Mouse (Mus musculus): ENCODE results near the gene Cacna2d3. TPM values are rescaled to one million over a fixed set of nuclear protein-coding genes. Genes with fewer than 3 reads are reported as not detected.

Gene Cacna2d3
- polyA plus RNA-seq, 1 experiment from 2014 or later, result 0.39 TPM

DNA sequence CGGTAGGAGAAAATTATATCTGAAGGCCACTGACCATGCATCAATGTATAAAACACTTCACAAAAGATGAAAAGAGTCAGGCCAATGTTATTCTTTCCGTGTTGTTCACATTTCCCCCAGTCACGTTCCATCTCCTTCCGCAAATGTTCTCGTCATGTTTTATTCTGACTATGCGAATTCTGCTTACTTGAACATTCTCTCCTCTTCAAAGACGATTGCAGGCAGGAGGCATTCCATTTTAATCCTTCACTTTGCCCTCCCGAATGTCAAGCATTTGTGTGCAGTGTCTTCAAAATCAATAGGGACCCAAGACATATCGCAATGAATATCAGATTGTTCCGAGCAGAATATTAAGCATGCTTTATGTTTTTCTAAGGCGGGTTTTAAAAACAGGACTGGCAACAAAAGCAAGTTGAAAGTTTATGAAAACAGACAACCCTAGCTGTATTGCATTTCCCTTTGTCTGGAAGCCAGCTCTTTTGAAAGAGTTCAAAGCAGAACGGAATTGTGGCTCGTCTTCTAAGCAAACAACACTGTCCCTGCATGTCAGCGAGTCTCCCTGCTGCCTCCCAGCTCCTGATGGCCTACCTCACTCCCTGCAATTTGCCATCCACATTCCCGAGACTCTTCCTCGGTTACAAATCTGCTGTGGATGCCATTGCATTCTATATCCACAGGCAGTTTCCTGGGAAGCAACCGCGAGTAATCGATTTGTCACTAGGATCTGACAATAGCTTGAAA, 492.5 kb downstream of the Cacna2d3 start:
- ATAC-seq (replicated peaks; ENCODE audit: insufficient number of reproducible peaks, insufficient read depth, low FRiP score, low read depth), result no peak

DNA sequence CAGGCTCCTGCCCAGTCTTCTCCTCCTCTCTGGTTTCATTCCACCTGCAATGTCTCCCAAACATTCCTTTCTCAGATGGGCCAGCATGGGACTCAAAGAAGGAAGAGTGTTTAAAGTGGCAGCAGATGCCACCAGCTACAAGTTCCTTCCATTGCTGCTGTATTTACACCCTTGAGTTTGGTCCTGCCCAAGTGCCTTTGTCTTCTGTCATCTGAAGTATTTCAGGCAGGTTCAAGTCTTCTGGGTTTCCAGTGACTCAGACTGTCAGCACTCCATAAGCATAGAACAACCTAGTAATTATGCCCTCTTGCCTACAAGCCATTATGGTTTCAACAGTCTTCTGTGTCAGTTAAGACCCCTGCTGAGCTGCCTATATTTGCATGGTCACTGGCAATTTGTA, 493.2 kb downstream of the Cacna2d3 start:
- no peak overlapping the region for H3K4me2 ChIP-seq
- H3K4me1 ChIP-seq (replicated peaks), result peaks cover 12% of the 10 kb centered on the region
- no peak for ATAC-seq (replicated peaks; ENCODE audit: insufficient number of reproducible peaks, insufficient read depth, low FRiP score, low read depth)
- H3K27ac ChIP-seq, result peak overlapping the region; percentile 39; the same call in 1 of the 2 replicates
- no peaks in the 10 kb centered on the region for H3K9me3 ChIP-seq (replicated peaks)
- no peaks in the 10 kb centered on the region for H3K36me3 ChIP-seq
- H3K4me3 ChIP-seq, result no peak overlapping the region
- H3K27me3 ChIP-seq, result no peaks in the 10 kb centered on the region
- no peak overlapping the region for H3K9ac ChIP-seq

More for the DNA sequence above, 492.5 kb downstream of the Cacna2d3 start:
- no peak overlapping the region for H3K9ac ChIP-seq
- peaks cover 12% of the 10 kb centered on the region for H3K4me1 ChIP-seq (replicated peaks)
- H3K27me3 ChIP-seq, result no peaks in the 10 kb centered on the region
- H3K4me3 ChIP-seq, result no peak overlapping the region
- H3K36me3 ChIP-seq, result no peaks in the 10 kb centered on the region
- no peaks in the 10 kb centered on the region for H3K9me3 ChIP-seq (replicated peaks)
- no peak overlapping the region for H3K27ac ChIP-seq
- no peak overlapping the region for H3K4me2 ChIP-seq
- 55% methylated on average over 19 of the region's 19 CpGs for WGBS

DNA sequence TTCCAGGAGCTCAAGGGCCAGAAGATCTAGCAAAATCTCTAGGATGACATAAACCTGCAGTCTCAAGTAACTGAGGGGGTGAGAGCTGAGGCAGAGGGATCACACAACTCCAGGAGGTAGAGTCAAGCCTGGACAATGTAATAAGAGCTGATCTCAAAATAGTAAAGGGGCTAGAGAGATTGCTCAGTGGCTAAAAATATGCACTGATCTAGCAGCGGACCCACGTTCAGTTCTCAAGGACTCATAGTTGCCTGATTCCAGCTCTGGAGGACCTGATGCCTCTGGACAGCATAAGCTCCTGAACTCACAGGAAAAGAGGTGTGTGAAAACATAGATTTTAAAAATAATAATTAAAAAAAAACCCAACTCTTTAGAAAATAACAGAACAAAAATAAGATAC, 493.7 kb downstream of the Cacna2d3 start:
- no peak overlapping the region for H3K9ac ChIP-seq
- no peaks in the 10 kb centered on the region for H3K9me3 ChIP-seq (replicated peaks)
- H3K36me3 ChIP-seq, result no peaks in the 10 kb centered on the region
- no peak overlapping the region for H3K4me3 ChIP-seq
- WGBS, result 45% methylated on average over 2 of the region's 2 CpGs
- H3K4me1 ChIP-seq (replicated peaks), result peaks cover 12% of the 10 kb centered on the region
- peak overlapping the region; percentile 39 for H3K27ac ChIP-seq
- H3K4me2 ChIP-seq, result no peak overlapping the region
- ATAC-seq (replicated peaks; ENCODE audit: insufficient number of reproducible peaks, insufficient read depth, low FRiP score, low read depth), result peak; percentile 43; the same call in 1 of the 2 replicates
- H3K27me3 ChIP-seq, result no peaks in the 10 kb centered on the region

DNA sequence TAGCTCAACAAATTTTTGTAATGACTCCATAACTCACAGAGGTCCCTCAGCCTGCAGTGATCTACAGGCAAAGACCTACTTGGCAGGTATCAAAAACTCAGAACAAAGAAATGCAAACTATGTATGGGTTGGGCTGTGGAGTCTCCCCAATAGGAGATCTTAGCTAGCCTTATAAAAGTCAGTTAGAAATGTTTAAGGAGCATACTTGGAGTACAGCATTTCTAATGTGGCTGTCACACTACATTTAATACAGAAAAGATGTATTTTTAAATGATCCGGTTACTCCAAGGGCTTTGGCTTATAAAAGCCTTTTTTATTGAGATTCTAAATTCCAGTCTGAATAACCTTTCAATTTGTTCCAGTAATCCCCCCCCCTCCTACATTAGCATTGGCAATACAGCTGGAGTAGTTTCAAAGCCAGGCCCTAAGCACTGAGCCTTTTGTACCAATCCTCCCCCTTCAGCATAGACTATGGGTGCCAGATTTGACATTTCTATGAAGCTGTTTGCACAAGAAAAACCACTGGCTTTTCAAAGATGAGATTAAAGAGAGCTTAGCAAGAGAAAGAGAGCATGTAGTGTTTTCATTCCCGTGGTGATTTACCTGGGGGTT, 495.8 kb downstream of the Cacna2d3 start:
- peaks cover 12% of the 10 kb centered on the region for H3K4me1 ChIP-seq (replicated peaks)
- H3K27me3 ChIP-seq, result no peaks in the 10 kb centered on the region
- ATAC-seq (replicated peaks; ENCODE audit: insufficient number of reproducible peaks, insufficient read depth, low FRiP score, low read depth), result no peak
- no peaks in the 10 kb centered on the region for H3K36me3 ChIP-seq
- H3K27ac ChIP-seq, result no peak overlapping the region
- WGBS, result 70% methylated on average over 2 of the region's 2 CpGs
- H3K4me3 ChIP-seq, result no peak overlapping the region
- no peaks in the 10 kb centered on the region for H3K9me3 ChIP-seq (replicated peaks)
- no peak overlapping the region for H3K4me2 ChIP-seq
- no peak overlapping the region for H3K9ac ChIP-seq

DNA sequence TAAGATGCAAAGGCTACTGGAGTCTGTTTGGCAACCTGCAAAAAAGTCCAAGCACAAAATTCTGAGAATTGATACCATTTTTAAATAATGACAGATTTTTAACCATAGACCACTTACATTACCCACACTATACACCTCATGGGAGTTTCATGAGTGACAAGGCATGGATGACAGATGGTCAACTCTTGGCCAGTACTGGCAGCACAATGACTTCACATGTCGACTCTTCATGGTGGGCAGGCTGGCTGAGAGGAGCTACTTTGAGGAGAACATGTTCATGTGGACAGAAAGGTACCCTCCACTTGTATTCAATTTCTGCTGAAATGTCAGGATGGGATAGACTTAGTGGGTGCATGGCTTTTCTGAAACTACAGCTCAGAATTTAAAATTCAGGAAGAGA, 498.7 kb downstream of the Cacna2d3 start:
- no peak overlapping the region for H3K4me3 ChIP-seq
- no peak overlapping the region for H3K9ac ChIP-seq
- no peaks in the 10 kb centered on the region for H3K36me3 ChIP-seq
- H3K27me3 ChIP-seq, result no peaks in the 10 kb centered on the region
- H3K4me2 ChIP-seq, result no peak overlapping the region
- 0 out of 2 replicates have a peak, but pooled peaks cover 4% of the 10 kb centered on the region for H3K4me1 ChIP-seq (replicated peaks)
- 78% methylated on average over 1 of the region's 1 CpGs for WGBS
- H3K9me3 ChIP-seq (replicated peaks), result no peaks in the 10 kb centered on the region
- no peak overlapping the region for H3K27ac ChIP-seq
- ATAC-seq (replicated peaks; ENCODE audit: insufficient number of reproducible peaks, insufficient read depth, low FRiP score, low read depth), result no peak

DNA sequence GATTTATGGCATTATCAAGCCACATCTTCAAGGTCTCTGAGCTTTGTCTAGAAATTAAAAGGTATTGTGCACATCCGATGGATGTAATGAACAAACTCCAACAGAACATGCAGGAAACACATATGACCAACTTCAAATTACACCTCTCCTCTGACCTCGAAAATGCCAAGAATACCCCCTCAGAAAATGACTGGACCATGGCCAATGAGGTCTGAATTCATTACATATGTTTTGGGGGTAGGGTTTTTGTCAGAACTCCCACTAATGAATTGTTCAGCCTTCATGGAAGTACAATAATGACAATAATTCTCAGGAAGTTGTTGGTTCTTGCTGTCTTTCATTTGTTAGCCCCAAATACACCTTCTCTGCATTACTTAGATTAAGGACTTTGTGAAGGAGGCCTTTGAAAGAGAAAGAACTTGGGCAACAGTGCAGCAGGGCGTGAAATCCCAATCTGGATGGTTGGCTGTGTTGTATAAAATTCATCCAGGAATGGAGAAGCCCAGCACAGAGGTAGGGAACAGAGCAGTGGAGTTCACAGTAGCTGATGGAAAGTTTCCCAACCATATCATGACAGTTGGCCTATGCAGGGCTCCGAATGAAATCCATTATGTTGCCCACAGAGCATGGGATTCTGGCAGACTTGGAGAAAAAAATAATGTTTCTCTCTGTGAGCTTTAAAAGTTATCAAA, 499.3 kb downstream of the Cacna2d3 start:
- ATAC-seq (replicated peaks; ENCODE audit: insufficient number of reproducible peaks, insufficient read depth, low FRiP score, low read depth), result no peak
- no peaks in the 10 kb centered on the region for H3K4me1 ChIP-seq (replicated peaks)
- no peaks in the 10 kb centered on the region for H3K9me3 ChIP-seq (replicated peaks)
- H3K27me3 ChIP-seq, result no peaks in the 10 kb centered on the region
- no peak overlapping the region for H3K9ac ChIP-seq
- H3K4me3 ChIP-seq, result no peak overlapping the region
- H3K36me3 ChIP-seq, result no peaks in the 10 kb centered on the region
- no peak overlapping the region for H3K4me2 ChIP-seq
- 75% methylated on average over 4 of the region's 4 CpGs for WGBS
- H3K27ac ChIP-seq, result no peak overlapping the region

DNA sequence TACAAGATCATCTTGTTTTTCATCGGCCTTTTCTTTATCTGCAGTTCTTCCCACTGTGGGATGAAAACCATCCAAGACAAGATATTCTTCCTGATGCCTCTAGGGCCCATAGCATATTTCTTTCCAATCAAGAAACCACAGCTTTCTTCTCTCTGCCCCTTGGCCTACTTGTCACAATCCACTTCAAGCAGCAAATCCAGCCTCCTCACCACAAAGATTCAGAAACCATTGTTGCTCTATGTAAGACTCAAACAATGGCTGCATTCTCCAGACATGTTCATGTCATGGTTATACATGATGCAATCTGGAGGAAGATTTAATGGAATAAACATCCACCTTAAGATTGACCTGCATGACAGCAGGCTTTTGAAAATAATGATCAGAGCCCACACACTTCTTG, 505.6 kb downstream of the Cacna2d3 start:
- Histone ChIP-seq H3K27me3 (no peaks in the 10 kb centered on the region), H3K36me3 (no peaks in the 10 kb centered on the region), H3K9me3 (replicated peaks) (no peaks in the 10 kb centered on the region), H3K27ac (no peak overlapping the region), H3K4me3 (no peak overlapping the region), H3K4me2 (no peak overlapping the region), H3K4me1 (replicated peaks) (no peaks in the 10 kb centered on the region), H3K9ac (no peak overlapping the region)
- WGBS, result 84% methylated on average over 1 of the region's 1 CpGs
- ATAC-seq (replicated peaks; ENCODE audit: insufficient number of reproducible peaks, insufficient read depth, low FRiP score, low read depth), result no peak

DNA sequence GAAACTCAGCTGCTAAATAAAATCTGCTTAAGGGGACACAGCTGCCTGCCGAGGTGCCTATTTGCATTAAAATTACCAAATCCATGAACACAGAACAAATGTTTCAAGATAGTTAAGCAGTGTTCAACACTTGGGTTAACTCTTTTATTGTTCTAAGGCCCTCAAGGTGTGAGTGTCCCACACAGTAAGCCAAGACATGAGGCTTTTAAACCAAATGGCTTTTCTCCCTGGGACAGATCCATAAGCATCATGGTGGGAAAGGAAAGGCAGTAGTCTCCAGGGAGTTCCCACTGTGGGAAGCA, 516.7 kb downstream of the Cacna2d3 start:
- H3K9ac ChIP-seq, result no peak overlapping the region
- no peak overlapping the region for H3K4me2 ChIP-seq
- no peak overlapping the region for H3K4me3 ChIP-seq
- no peaks in the 10 kb centered on the region for H3K9me3 ChIP-seq (replicated peaks)
- ATAC-seq (replicated peaks; ENCODE audit: insufficient number of reproducible peaks, insufficient read depth, low FRiP score, low read depth), result no peak
- no peaks in the 10 kb centered on the region for H3K27me3 ChIP-seq
- H3K27ac ChIP-seq, result no peak overlapping the region
- H3K4me1 ChIP-seq (replicated peaks), result no peaks in the 10 kb centered on the region
- WGBS, result 84% methylated on average over 1 of the region's 1 CpGs
- H3K36me3 ChIP-seq, result no peaks in the 10 kb centered on the region

DNA sequence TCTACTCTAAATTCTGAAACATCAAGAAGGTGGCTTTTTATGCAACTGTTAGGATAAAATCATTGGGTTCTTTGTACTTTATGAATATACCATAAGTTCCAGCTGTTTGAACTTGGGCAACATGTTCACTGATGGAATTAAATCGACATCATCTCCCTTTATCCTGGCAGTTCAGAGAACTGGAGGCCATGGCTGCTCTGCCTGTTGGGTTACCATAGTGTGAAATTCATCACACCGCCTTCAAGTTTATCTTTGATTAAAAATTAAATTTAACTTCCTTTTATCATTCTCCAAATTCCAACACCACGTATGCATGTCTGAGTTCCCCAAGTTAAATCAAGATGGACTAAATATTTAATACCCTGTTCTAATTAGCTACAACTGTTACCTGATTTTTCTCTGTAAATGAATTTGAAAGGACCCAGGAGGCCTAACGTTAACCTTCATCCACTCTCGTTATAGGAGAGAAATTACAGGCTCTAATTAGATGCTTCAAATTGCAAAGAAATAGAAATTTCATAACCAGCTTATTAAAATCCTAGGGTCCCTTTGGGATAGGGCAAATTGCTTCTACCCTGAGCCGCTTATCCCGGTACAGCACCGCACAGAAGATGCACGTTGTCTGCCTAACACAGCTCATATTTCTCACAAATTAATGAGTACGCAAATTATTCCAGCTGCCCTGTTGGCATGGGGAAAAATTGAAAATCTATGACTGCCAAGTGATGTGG, 517.3 kb downstream of the Cacna2d3 start:
- WGBS, result 80% methylated on average over 10 of the region's 10 CpGs
- no peak for ATAC-seq (replicated peaks; ENCODE audit: insufficient number of reproducible peaks, insufficient read depth, low FRiP score, low read depth)
- no peaks in the 10 kb centered on the region for H3K9me3 ChIP-seq (replicated peaks)
- no peak overlapping the region for H3K9ac ChIP-seq
- no peaks in the 10 kb centered on the region for H3K4me1 ChIP-seq (replicated peaks)
- H3K4me3 ChIP-seq, result no peak overlapping the region
- H3K27me3 ChIP-seq, result no peaks in the 10 kb centered on the region
- no peak overlapping the region for H3K27ac ChIP-seq
- H3K4me2 ChIP-seq, result no peak overlapping the region
- H3K36me3 ChIP-seq, result no peaks in the 10 kb centered on the region

DNA sequence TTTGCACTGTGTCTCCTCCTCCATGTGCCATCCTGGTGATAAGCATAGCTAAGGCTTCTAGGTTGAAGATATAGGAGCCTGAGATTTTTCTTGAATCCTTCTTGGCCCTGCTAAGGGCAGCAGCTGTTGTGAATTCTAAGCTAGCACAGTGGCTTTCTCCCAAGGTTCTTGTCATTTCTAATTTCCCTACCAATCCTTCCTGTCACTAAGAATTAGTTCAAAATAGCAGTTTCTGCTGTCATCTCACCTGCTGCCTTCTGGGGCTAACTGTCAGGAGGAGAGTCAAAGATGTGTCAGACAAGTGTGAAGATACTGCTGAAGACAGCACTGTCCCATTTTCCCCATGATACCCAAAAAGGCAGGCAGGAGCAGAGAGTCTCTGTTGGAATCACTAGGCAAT, 525.5 kb downstream of the Cacna2d3 start:
- no peak overlapping the region for H3K4me2 ChIP-seq
- ATAC-seq (replicated peaks; ENCODE audit: insufficient number of reproducible peaks, insufficient read depth, low FRiP score, low read depth), result no peak
- H3K9me3 ChIP-seq (replicated peaks), result no peaks in the 10 kb centered on the region
- H3K27ac ChIP-seq, result no peak overlapping the region
- no peak overlapping the region for H3K9ac ChIP-seq
- H3K4me3 ChIP-seq, result no peak overlapping the region
- no peaks in the 10 kb centered on the region for H3K36me3 ChIP-seq
- no peaks in the 10 kb centered on the region for H3K4me1 ChIP-seq (replicated peaks)
- no peaks in the 10 kb centered on the region for H3K27me3 ChIP-seq

DNA sequence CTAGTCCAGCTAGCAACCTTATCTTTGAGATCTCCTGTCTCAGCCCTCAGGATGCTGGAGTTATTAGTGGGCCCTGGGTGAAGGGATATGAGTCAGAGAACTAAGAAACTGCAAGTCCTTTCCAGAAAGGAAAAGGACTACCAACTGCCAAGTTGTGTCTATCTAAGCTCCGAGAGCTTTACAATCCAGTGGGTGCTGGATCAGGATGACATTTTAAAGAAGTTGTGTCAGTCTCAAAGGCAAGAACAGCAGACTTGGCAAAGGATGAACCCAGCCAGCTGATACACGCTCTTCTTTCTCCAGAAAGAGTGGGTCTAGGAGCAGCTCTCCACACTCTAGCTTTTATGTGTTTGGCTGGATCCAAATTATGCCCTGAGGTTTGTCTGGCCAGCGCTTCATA, 530.2 kb downstream of the Cacna2d3 start:
- no peaks in the 10 kb centered on the region for H3K9me3 ChIP-seq (replicated peaks)
- no peaks in the 10 kb centered on the region for H3K4me1 ChIP-seq (replicated peaks)
- no peak overlapping the region for H3K4me3 ChIP-seq
- WGBS, result 82% methylated on average over 3 of the region's 3 CpGs
- no peak overlapping the region for H3K9ac ChIP-seq
- no peak for ATAC-seq (replicated peaks; ENCODE audit: insufficient number of reproducible peaks, insufficient read depth, low FRiP score, low read depth)
- no peak overlapping the region for H3K27ac ChIP-seq
- H3K36me3 ChIP-seq, result no peaks in the 10 kb centered on the region
- no peaks in the 10 kb centered on the region for H3K27me3 ChIP-seq
- no peak overlapping the region for H3K4me2 ChIP-seq

All from heart, embryonic 15.5 days (tissue).